Mouse (Mus musculus) limb, embryonic 12.5 days (tissue): ENCODE data around the gene Ppp1r9b. TPM values are rescaled to one million over a fixed set of nuclear protein-coding genes. Genes with fewer than 3 reads are reported as not detected.
A peak's percentile ranks its signal among the peaks of the same experiment; 100 is the strongest.

ENCODE experiments used
- ATAC-seq: fragments of 200-750 bp; cut with Nextera tagmentation; 2 replicates; pipeline ENCODE4 v1.8.0; 2017; ENCODE audit warnings: low read depth, moderate TSS enrichment; ENCODE audit not compliant: insufficient number of reproducible peaks, insufficient read depth, low FRiP score, low TSS enrichment
- H3K27ac ChIP-seq: fragments of 300-500 bp; sonication (generic); 2 replicates; pipeline ENCODE4 v1.5.1; 2016; ENCODE audit warnings: mild to moderate bottlenecking, moderate library complexity
- H3K27me3 ChIP-seq: fragments of 300-500 bp; sonication (generic); 2 replicates; pipeline ENCODE4 v1.6.1; 2016; ENCODE audit warnings: mild to moderate bottlenecking, moderate library complexity
- H3K36me3 ChIP-seq: fragments of 300-500 bp; sonication (generic); 2 replicates; pipeline ENCODE4 v1.6.1; 2016; ENCODE audit warnings: mild to moderate bottlenecking, moderate library complexity
- H3K4me1 ChIP-seq: fragments of 300-500 bp; sonication (generic); replicated peaks from 2 replicates; pipeline ENCODE4 v1.6.1; 2016
- H3K4me2 ChIP-seq: fragments of 300-500 bp; sonication (generic); 2 replicates; pipeline ENCODE4 v1.6.1; 2016; ENCODE audit warnings: mild to moderate bottlenecking, moderate library complexity
- H3K4me3 ChIP-seq: fragments of 300-500 bp; sonication (generic); replicated peaks from 2 replicates; pipeline ENCODE4 v1.5.1; 2016; ENCODE audit warnings: mild to moderate bottlenecking
- H3K9ac ChIP-seq: fragments of 300-500 bp; sonication (generic); replicated peaks from 2 replicates; pipeline ENCODE4 v1.6.1; 2016; ENCODE audit warnings: mild to moderate bottlenecking, moderate library complexity
- H3K9me3 ChIP-seq: fragments of 300-500 bp; sonication (generic); 2 replicates; pipeline ENCODE4 v1.6.1; 2016; ENCODE audit warnings: mild to moderate bottlenecking, moderate library complexity
- WGBS: fragments of 180-500 bp; shearing (Covaris S2); methylation state at CpG from one replicate; pipeline ENCODE4 v1.1.7; 2016; 5-methylcytosine and 5-hydroxymethylcytosine counted together
- polyA plus RNA-seq: library from polyadenylated mRNA; unstranded; fragments of >200 nt; fragmentation: Nextera tagmentation; extraction: Ambion mirVana; gene quantifications from 2 replicates; pipeline ENCODE4 v1.2.1, GENCODE M21; 2016

The Ppp1r9b gene
- polyA plus RNA-seq, 1 experiment from 2014 or later, result 12.0 TPM

- ATAC-seq, result no peak
- H3K9ac ChIP-seq, result no peak overlapping the region
- H3K27ac ChIP-seq, result peak overlapping the region; percentile 66
- WGBS, result 66% methylated on average over 8 of the region's 8 CpGs
- no peak overlapping the region for H3K4me2 ChIP-seq
- peaks cover 21% of the 10 kb centered on the region for H3K4me1 ChIP-seq
- no peaks in the 10 kb centered on the region for H3K27me3 ChIP-seq
- H3K36me3 ChIP-seq, result peaks cover 96% of the 10 kb centered on the region
- no peaks in the 10 kb centered on the region for H3K9me3 ChIP-seq
- no peak overlapping the region for H3K4me3 ChIP-seq
These were observed 9.3 kb downstream of the Ppp1r9b start for GRCm38 (mm10) chr11:95000128-95000527.

DNA sequence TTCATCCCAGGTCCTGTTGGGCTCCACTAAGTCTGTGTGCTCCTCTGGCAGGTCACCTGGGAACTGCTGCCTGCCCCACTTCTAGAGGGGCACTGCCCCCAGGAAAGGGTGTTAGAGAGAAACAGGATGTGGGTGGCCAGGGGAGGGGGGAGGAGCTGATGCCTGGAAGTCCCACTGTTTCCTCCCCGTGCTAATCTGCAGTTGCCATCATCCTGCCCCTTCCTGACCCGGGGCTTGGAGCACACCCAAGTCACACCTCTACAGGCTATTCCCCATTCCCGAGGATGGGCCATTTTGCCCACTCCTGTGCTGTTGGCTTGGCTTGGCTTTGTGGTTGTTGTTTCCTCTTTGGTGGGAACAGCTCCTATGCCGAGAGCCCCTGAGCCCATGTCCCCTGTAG lies 9.7 kb downstream of the Ppp1r9b start:
- ATAC-seq, result no peak
- Histone ChIP-seq H3K36me3 (peaks cover 97% of the 10 kb centered on the region), H3K9ac (no peak overlapping the region; the same call in 1 of the 2 replicates), H3K27ac (peak overlapping the region; percentile 66), H3K9me3 (no peaks in the 10 kb centered on the region), H3K4me1 (peaks cover 17% of the 10 kb centered on the region), H3K4me3 (no peak overlapping the region), H3K27me3 (no peaks in the 10 kb centered on the region), H3K4me2 (peak overlapping the region; percentile 27; the same call in 1 of the 2 replicates)
- WGBS, result 31% methylated on average over 4 of the region's 4 CpGs

DNA sequence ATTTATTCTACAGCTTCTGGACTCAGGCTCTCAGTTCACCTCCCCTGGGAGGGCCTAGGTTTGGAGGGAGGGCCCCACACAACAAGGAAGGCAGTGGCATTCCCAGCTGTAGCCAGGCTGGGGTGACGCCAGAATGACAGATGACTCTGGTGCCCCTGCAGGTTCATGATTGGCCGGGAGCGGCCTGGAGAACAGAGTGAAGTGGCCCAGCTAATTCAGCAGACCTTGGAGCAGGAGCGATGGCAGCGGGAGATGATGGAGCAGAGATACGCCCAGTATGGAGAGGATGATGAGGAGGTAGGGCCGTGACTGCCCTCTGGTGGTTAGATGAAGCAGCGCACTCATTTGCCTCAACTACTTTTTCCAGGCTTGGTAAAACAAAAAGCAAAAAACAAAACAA lies 10.2 kb downstream of the Ppp1r9b start:
- Histone ChIP-seq H3K9ac (no peak overlapping the region; the same call in 1 of the 2 replicates), H3K4me3 (0 out of 2 replicates have a peak overlapping the region, but pooled peaks have one; percentile 3), H3K27ac (peak overlapping the region; percentile 66), H3K27me3 (no peaks in the 10 kb centered on the region), H3K36me3 (peaks cover 96% of the 10 kb centered on the region), H3K4me1 (peaks cover 16% of the 10 kb centered on the region), H3K4me2 (peak overlapping the region; percentile 27; the same call in 1 of the 2 replicates), H3K9me3 (no peaks in the 10 kb centered on the region)
- WGBS, result 2% methylated on average over 8 of the region's 8 CpGs
- ATAC-seq, result 0 out of 2 replicates have a peak, but pooled peaks have one; percentile 29

DNA sequence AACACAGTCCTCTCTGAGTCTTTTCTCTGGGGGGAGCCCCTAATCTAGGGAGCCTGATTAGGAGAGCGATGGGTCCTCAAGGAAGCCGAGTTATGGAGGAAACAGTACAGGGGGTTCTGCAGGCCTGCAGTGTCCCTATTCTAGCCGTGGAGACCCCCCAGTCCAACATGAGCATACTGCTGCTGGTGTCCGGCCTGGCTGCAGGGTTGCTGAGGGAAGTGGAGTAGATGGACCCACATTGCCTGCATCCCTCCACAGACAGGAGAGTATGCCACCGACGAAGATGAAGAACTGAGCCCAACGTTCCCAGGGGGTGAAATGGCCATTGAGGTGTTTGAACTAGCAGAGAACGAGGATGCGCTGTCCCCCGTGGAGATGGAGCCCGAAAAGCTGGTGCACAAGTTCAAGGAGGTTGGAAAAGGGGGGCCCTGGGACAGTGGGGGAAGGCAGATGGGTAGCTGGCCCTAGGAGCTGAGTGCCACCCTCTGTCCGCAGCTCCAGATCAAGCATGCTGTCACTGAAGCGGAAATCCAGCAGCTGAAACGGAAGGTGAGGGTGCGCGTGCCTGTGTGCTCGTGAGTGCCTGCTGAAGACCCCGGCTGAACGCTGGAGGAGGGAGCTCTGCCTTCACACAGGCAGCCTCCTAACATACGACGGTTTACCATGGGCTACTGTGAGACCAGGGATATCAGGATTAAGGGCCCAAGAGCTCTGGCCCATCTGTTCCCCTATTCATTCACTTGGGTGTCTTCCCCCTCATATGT lies 10.9 kb downstream of the Ppp1r9b start:
- Histone ChIP-seq H3K27me3 (no peaks in the 10 kb centered on the region), H3K27ac (no peak overlapping the region), H3K9me3 (no peaks in the 10 kb centered on the region), H3K36me3 (peaks cover 89% of the 10 kb centered on the region), H3K4me2 (no peak overlapping the region), H3K4me3 (no peak overlapping the region), H3K4me1 (peaks cover 21% of the 10 kb centered on the region), H3K9ac (no peak overlapping the region)
- 87% methylated on average over 21 of the region's 21 CpGs for WGBS
- ATAC-seq, result no peak

DNA sequence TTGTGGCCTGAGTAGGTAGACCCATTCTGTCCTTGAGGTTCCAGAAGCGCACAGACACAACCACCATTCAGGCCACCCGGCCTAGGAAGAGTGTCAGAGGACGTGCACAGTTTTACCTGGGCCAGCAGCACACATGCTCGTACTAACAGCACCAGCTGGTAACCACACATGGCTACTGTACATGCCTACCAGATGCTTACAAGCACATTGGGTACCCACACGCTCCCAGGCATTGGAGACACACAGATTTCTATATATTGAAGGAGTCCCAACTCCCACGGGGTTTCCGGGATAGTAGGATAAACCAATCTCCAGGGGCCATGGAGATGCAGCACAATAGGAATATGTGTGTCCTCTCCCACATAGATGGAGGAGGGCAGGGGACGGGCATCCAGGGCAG lies 11.9 kb downstream of the Ppp1r9b start:
- Histone ChIP-seq H3K9ac (no peak overlapping the region), H3K4me2 (no peak overlapping the region), H3K27ac (no peak overlapping the region), H3K4me1 (peaks cover 25% of the 10 kb centered on the region), H3K4me3 (no peak overlapping the region), H3K27me3 (no peaks in the 10 kb centered on the region), H3K36me3 (peaks cover 80% of the 10 kb centered on the region), H3K9me3 (no peaks in the 10 kb centered on the region)
- WGBS, result 91% methylated on average over 8 of the region's 8 CpGs
- ATAC-seq, result no peak

DNA sequence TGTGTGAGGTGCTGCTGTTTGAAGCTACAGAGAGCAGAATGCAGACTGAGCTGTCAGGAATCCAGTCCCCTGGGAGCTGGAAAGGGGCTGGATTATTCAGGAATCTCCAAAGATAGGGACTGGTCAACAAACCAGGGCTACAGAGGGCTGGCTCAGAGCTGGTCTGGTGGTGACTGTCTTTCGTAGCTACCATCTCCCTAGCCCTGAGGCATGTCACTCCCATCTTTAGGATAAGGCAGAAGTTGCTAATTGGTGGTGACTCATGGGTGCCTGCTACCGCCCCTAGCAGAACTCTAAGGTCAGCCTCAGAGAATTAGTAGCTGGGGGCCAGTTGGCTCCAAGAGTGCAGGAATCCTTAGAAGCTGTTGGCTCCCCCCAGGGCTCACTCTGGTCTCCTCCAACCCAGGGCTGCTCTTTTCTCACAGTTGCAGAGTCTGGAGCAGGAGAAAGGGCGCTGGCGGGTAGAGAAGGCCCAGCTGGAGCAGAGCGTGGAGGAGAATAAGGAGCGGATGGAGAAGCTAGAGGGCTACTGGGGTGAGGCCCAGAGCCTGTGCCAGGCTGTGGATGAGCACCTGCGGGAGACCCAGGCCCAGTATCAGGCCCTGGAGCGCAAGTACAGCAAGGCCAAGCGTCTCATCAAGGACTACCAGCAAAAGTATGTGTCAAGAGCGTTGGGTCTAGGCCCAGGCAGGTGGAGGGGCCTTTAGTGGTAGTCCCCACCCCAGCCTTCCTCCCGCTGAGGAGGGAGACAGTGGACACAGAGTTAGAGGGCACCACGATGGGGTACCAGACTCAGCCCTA lies 13.5 kb downstream of the Ppp1r9b start:
- H3K36me3 ChIP-seq, result peaks cover 63% of the 10 kb centered on the region
- no peak overlapping the region for H3K9ac ChIP-seq
- H3K9me3 ChIP-seq, result no peaks in the 10 kb centered on the region
- no peak for ATAC-seq
- H3K4me1 ChIP-seq, result peaks cover 33% of the 10 kb centered on the region
- no peak overlapping the region for H3K4me3 ChIP-seq
- no peak overlapping the region for H3K27ac ChIP-seq
- H3K4me2 ChIP-seq, result no peak overlapping the region
- WGBS, result 83% methylated on average over 12 of the region's 12 CpGs
- no peaks in the 10 kb centered on the region for H3K27me3 ChIP-seq

GRCm38 (mm10) chr11:95004937-95005198 lies 14.0 kb downstream of the Ppp1r9b start:
- no peak for ATAC-seq
- H3K4me3 ChIP-seq, result no peak overlapping the region
- H3K4me2 ChIP-seq, result no peak overlapping the region
- WGBS, result 62% methylated on average over 6 of the region's 6 CpGs
- peaks cover 58% of the 10 kb centered on the region for H3K36me3 ChIP-seq
- no peak overlapping the region for H3K27ac ChIP-seq
- peaks cover 33% of the 10 kb centered on the region for H3K4me1 ChIP-seq
- no peaks in the 10 kb centered on the region for H3K27me3 ChIP-seq
- H3K9me3 ChIP-seq, result no peaks in the 10 kb centered on the region
- H3K9ac ChIP-seq, result no peak overlapping the region

- H3K4me1 ChIP-seq, result peaks cover 26% of the 10 kb centered on the region
- ATAC-seq, result no peak
- peak overlapping the region; percentile 62; the same call in 1 of the 2 replicates for H3K27ac ChIP-seq
- no peaks in the 10 kb centered on the region for H3K9me3 ChIP-seq
- 37% methylated on average over 4 of the region's 4 CpGs for WGBS
- peak overlapping the region; percentile 42 for H3K4me3 ChIP-seq
- H3K9ac ChIP-seq, result peak overlapping the region; percentile 40; the same call in 1 of the 2 replicates
- H3K27me3 ChIP-seq, result no peaks in the 10 kb centered on the region
- peaks cover 47% of the 10 kb centered on the region for H3K36me3 ChIP-seq
- H3K4me2 ChIP-seq, result peak overlapping the region; percentile 69
These were observed 15.2 kb downstream of the Ppp1r9b start for GRCm38 (mm10) chr11:95006038-95006437.

DNA sequence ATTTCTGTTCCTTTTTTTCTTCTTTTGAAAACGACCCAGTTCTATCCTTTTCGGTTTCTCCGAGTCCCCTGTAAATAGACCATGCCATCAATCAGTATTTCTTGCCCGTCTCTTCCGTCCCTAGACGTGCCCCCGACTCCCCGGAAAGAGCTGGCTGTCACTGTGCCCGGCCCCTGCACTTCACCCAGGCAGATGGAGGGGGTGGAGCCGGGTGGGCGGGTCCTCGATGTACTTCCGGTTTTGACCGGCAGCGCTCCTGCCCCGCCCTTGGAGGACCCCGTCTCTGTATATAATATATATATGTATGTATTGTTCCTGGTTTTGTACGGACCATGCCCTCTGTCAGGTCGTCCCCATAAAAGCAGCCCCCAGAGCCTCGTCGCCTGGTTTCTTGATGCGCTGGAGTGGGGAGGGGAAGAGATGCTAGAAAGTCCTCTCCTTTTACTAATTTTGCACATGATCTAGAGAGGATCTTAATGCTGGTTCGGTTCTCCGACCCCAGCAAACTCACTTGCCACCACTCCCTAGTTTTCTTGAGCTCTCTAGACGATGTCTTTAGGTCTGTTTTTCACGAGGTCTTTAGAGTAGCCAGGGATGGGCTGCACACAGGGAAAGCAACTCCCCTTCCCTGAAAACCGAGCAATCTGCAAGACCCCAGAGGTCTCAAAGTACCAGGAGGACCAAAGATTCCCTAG lies 15.8 kb downstream of the Ppp1r9b start:
- peak overlapping the region; percentile 69 for H3K4me2 ChIP-seq
- whole genome bisulfite sequencing, result 2% methylated on average over 27 of the region's 27 CpGs
- H3K27me3 ChIP-seq, result no peaks in the 10 kb centered on the region
- no peak for ATAC-seq
- H3K27ac ChIP-seq, result peak overlapping the region; percentile 62
- peak overlapping the region; percentile 40 for H3K9ac ChIP-seq
- peak overlapping the region; percentile 42 for H3K4me3 ChIP-seq
- peaks cover 32% of the 10 kb centered on the region for H3K4me1 ChIP-seq
- H3K9me3 ChIP-seq, result no peaks in the 10 kb centered on the region
- peaks cover 42% of the 10 kb centered on the region for H3K36me3 ChIP-seq

- no peaks in the 10 kb centered on the region for H3K9me3 ChIP-seq
- peak overlapping the region; percentile 69 for H3K4me2 ChIP-seq
- H3K36me3 ChIP-seq, result peaks cover 34% of the 10 kb centered on the region
- no peak overlapping the region; the same call in 1 of the 2 replicates for H3K4me3 ChIP-seq
- ATAC-seq, result no peak
- peaks cover 39% of the 10 kb centered on the region for H3K4me1 ChIP-seq
- peak overlapping the region; percentile 62 for H3K27ac ChIP-seq
- no peak overlapping the region for H3K9ac ChIP-seq
- no peaks in the 10 kb centered on the region for H3K27me3 ChIP-seq
- 67% methylated on average over 3 of the region's 3 CpGs for WGBS
These were observed 16.6 kb downstream of the Ppp1r9b start for GRCm38 (mm10) chr11:95007418-95007817.
